28 mouse cellular contexts compared by ENCODE assay signal in genomic region chr6:8395061-8395460, GRCm38 (mm10).
DNase-seq lines count a peak whose midpoint lies in the region; ATAC-seq and TF ChIP-seq lines count a peak whose summit lies in the region.
"Had no signal": no experiment of that assay in that cellular context is flagged by ENCODE, and none has a peak within 500 bp of the region (broad histone marks: within the 10 kb centered on the region; RNA-seq: fewer than 3 reads in every experiment).

No protein-coding gene starts in this region.

- 0 out of 2 replicates have a peak, but pooled peaks have one; percentile 33 for ATAC-seq in intestine, embryonic 16.5 days
- no peak for ATAC-seq in intestine, postnatal 0 days
- no peak for ATAC-seq in lung, embryonic 14.5 days (ENCODE audit: insufficient read depth)
- ATAC-seq in stomach, embryonic 14.5 days (ENCODE audit: insufficient number of reproducible peaks, insufficient read depth, low FRiP score, low read depth) = peak; percentile 42; the same call in 1 of the 2 replicates
- ATAC-seq in stomach, postnatal 0 days (ENCODE audit: low FRiP score, low TSS enrichment) = no peak
- ATAC-seq: inflammation-experienced regulatory T-cells, adult 6 months; Patski had no signal

- TF ChIP-seq EP300 in stomach, postnatal 0 days (optimal IDR thresholded peaks at IDR 0.05) = no peak

- no peaks in the 10 kb centered on the region for H3K36me3 ChIP-seq in intestine, embryonic 16.5 days (ENCODE audit: control insufficient read depth, insufficient read depth, low read length)
- H3K36me3 ChIP-seq in intestine, postnatal 0 days (ENCODE audit: control insufficient read depth, insufficient read depth) = no peaks in the 10 kb centered on the region
- no peaks in the 10 kb centered on the region for H3K36me3 ChIP-seq in lung, embryonic 14.5 days (ENCODE audit: insufficient read depth)
- no peaks in the 10 kb centered on the region for H3K36me3 ChIP-seq in stomach, embryonic 14.5 days (ENCODE audit: control insufficient read depth, insufficient read depth, low read length)
- H3K36me3 ChIP-seq in stomach, postnatal 0 days (ENCODE audit: control insufficient read depth, insufficient read depth, low read length) = no peaks in the 10 kb centered on the region
- H3K36me3 ChIP-seq: embryonic facial prominence, embryonic 13.5 days; forebrain, embryonic 12.5 days; heart, embryonic 12.5 days; hindbrain, embryonic 10.5 days; limb, embryonic 13.5 days had no signal

- TF ChIP-seq CTCF in intestine, postnatal 0 days (IDR thresholded peaks at IDR 0.05; ENCODE audit: low read depth) = no peak
- TF ChIP-seq CTCF in lung, embryonic 14.5 days (IDR thresholded peaks at IDR 0.05; ENCODE audit: low read depth) = no peak
- TF ChIP-seq CTCF in stomach, postnatal 0 days (IDR thresholded peaks at IDR 0.05; ENCODE audit: low read depth) = no peak

- no peaks in the 10 kb centered on the region for H3K9me3 ChIP-seq in intestine, embryonic 16.5 days (ENCODE audit: control insufficient read depth, low read length)
- H3K9me3 ChIP-seq in intestine, postnatal 0 days (ENCODE audit: control insufficient read depth) = no peaks in the 10 kb centered on the region
- H3K9me3 ChIP-seq in lung, embryonic 14.5 days (ENCODE audit: low read depth, low read length) = no peaks in the 10 kb centered on the region
- no peaks in the 10 kb centered on the region for H3K9me3 ChIP-seq in stomach, embryonic 14.5 days (ENCODE audit: control insufficient read depth, low read depth, low read length)
- no peaks in the 10 kb centered on the region for H3K9me3 ChIP-seq in stomach, postnatal 0 days (ENCODE audit: control insufficient read depth, low read length)
- H3K9me3 ChIP-seq: embryonic facial prominence, embryonic 13.5 days; forebrain, embryonic 12.5 days; G1E; heart, embryonic 12.5 days; hindbrain, embryonic 10.5 days; limb, embryonic 13.5 days had no signal

- H3K4me1 ChIP-seq in intestine, embryonic 16.5 days (ENCODE audit: control insufficient read depth, insufficient read depth, low read length) = no peaks in the 10 kb centered on the region
- no peaks in the 10 kb centered on the region for H3K4me1 ChIP-seq in intestine, postnatal 0 days (replicated peaks; ENCODE audit: control insufficient read depth, insufficient read depth, low read length)
- H3K4me1 ChIP-seq in lung, embryonic 14.5 days (ENCODE audit: insufficient read depth) = no peaks in the 10 kb centered on the region
- no peaks in the 10 kb centered on the region for H3K4me1 ChIP-seq in stomach, embryonic 14.5 days (ENCODE audit: control insufficient read depth, insufficient read depth, low read length)
- no peaks in the 10 kb centered on the region for H3K4me1 ChIP-seq in stomach, postnatal 0 days (replicated peaks; ENCODE audit: control insufficient read depth, insufficient read depth)
- H3K4me1 ChIP-seq: embryonic facial prominence, embryonic 13.5 days; heart, embryonic 12.5 days; limb, embryonic 13.5 days had no signal

- no peak overlapping the region for H3K4me3 ChIP-seq in intestine, embryonic 16.5 days (ENCODE audit: low read length)
- H3K4me3 ChIP-seq in intestine, postnatal 0 days (ENCODE audit: low read depth, low read length) = no peak overlapping the region
- no peak overlapping the region for H3K4me3 ChIP-seq in lung, embryonic 14.5 days (ENCODE audit: low read depth, low read length)
- H3K4me3 ChIP-seq in stomach, embryonic 14.5 days (ENCODE audit: low read depth, low read length) = no peak overlapping the region
- no peak overlapping the region for H3K4me3 ChIP-seq in stomach, postnatal 0 days (ENCODE audit: low read depth, low read length)
- H3K4me3 ChIP-seq: embryonic facial prominence, embryonic 13.5 days; erythroblast, embryonic 14.5 days; forebrain, embryonic 12.5 days; heart, embryonic 12.5 days; hindbrain, embryonic 10.5 days; limb, embryonic 13.5 days had no signal

- H3K27ac ChIP-seq in intestine, embryonic 16.5 days (ENCODE audit: low read length) = no peak overlapping the region
- H3K27ac ChIP-seq in intestine, postnatal 0 days (ENCODE audit: low read depth, low read length) = no peak overlapping the region
- no peak overlapping the region for H3K27ac ChIP-seq in lung, embryonic 14.5 days (ENCODE audit: low read depth)
- no peak overlapping the region for H3K27ac ChIP-seq in stomach, embryonic 14.5 days (ENCODE audit: low read length)
- H3K27ac ChIP-seq in stomach, postnatal 0 days (replicated peaks) = no peak overlapping the region
- H3K27ac ChIP-seq: embryonic facial prominence, embryonic 13.5 days; forebrain, embryonic 12.5 days; hindbrain, embryonic 10.5 days; limb, embryonic 13.5 days had no signal

- H3K27me3 ChIP-seq in intestine, embryonic 16.5 days (replicated peaks; ENCODE audit: control insufficient read depth, insufficient read depth, low read length) = no peaks in the 10 kb centered on the region
- no peaks in the 10 kb centered on the region for H3K27me3 ChIP-seq in intestine, postnatal 0 days (replicated peaks; ENCODE audit: control insufficient read depth, insufficient read depth, low read length)
- no peaks in the 10 kb centered on the region for H3K27me3 ChIP-seq in lung, embryonic 14.5 days (ENCODE audit: insufficient read depth, low read length)
- no peaks in the 10 kb centered on the region for H3K27me3 ChIP-seq in stomach, embryonic 14.5 days (ENCODE audit: control insufficient read depth, insufficient read depth, low read length)
- no peaks in the 10 kb centered on the region for H3K27me3 ChIP-seq in stomach, postnatal 0 days (ENCODE audit: control insufficient read depth, insufficient read depth, low read length)
- H3K27me3 ChIP-seq: CH12.LX; embryonic facial prominence, embryonic 13.5 days; forebrain, embryonic 12.5 days; heart, embryonic 12.5 days; limb, embryonic 13.5 days; Patski had no signal

- 52% methylated on average over 4 of the region's 4 CpGs for WGBS in intestine, embryonic 16.5 days
- 50% methylated on average over 4 of the region's 4 CpGs for WGBS in intestine, postnatal 0 days
- 29% methylated on average over 4 of the region's 4 CpGs for WGBS in lung, embryonic 14.5 days
- WGBS in stomach, embryonic 14.5 days = 39% methylated on average over 4 of the region's 4 CpGs
- WGBS in stomach, postnatal 0 days = 43% methylated on average over 4 of the region's 4 CpGs

- DNase-seq in lung, embryonic 14.5 days = peak; percentile 16
- DNase-seq in lung, postnatal 25 days (ENCODE audit: low spot score) = no peak
- DNase-seq in stomach, postnatal 0 days (ENCODE audit: low spot score) = no peak
- no peak for DNase-seq in thymus, postnatal 25 days
- DNase-seq: adrenal gland, postnatal 36 days; B cell, adult 2 months; cerebellum, adult 9-11 months; gastrocnemius, postnatal 25 days; heart, adult 18-20 months; heart, postnatal 10 days; kidney, adult 9 months; kidney, postnatal 4 days; layer of hippocampus, adult 9-11 months; lung, adult 18-20 months; lung, postnatal 14 days had no signal

- H3K9ac ChIP-seq in intestine, embryonic 16.5 days (ENCODE audit: low read depth, low read length) = no peak overlapping the region
- no peak overlapping the region for H3K9ac ChIP-seq in intestine, postnatal 0 days (ENCODE audit: low read depth, low read length)
- no peak overlapping the region for H3K9ac ChIP-seq in lung, embryonic 14.5 days
- no peak overlapping the region for H3K9ac ChIP-seq in stomach, embryonic 14.5 days (replicated peaks; ENCODE audit: low read depth, low read length)
- no peak overlapping the region for H3K9ac ChIP-seq in stomach, postnatal 0 days (ENCODE audit: low read length)
- H3K9ac ChIP-seq: embryonic facial prominence, embryonic 13.5 days; forebrain, embryonic 12.5 days; heart, embryonic 12.5 days; limb, embryonic 13.5 days had no signal

- H3K4me2 ChIP-seq in intestine, embryonic 16.5 days (ENCODE audit: low read depth, low read length) = no peak overlapping the region
- H3K4me2 ChIP-seq in intestine, postnatal 0 days (replicated peaks; ENCODE audit: low read depth) = no peak overlapping the region
- H3K4me2 ChIP-seq in lung, embryonic 14.5 days = no peak overlapping the region
- H3K4me2 ChIP-seq in stomach, embryonic 14.5 days (replicated peaks; ENCODE audit: low read depth, low read length) = no peak overlapping the region
- no peak overlapping the region for H3K4me2 ChIP-seq in stomach, postnatal 0 days (replicated peaks; ENCODE audit: low read depth)
- H3K4me2 ChIP-seq: embryonic facial prominence, embryonic 13.5 days; forebrain, embryonic 12.5 days; heart, embryonic 12.5 days; limb, embryonic 13.5 days had no signal

Comparison
In these comparisons a context has a peak if more than half of its experiments do, and no peak if none do; other contexts are left out.
1. ATAC-seq: peak in intestine, embryonic 16.5 days (single experiment) and stomach, embryonic 14.5 days (single experiment); none in intestine, postnatal 0 days (single experiment), lung, embryonic 14.5 days (single experiment) and stomach, postnatal 0 days (single experiment).